Mouse (Mus musculus): ENCODE measurements around the gene Dpf3. TPM values are rescaled to one million over a fixed set of nuclear protein-coding genes. Genes with fewer than 3 reads are reported as not detected.

Dpf3 gene
- polyA plus RNA-seq, 1 experiment from 2014 or later = 23.2 TPM

DNA sequence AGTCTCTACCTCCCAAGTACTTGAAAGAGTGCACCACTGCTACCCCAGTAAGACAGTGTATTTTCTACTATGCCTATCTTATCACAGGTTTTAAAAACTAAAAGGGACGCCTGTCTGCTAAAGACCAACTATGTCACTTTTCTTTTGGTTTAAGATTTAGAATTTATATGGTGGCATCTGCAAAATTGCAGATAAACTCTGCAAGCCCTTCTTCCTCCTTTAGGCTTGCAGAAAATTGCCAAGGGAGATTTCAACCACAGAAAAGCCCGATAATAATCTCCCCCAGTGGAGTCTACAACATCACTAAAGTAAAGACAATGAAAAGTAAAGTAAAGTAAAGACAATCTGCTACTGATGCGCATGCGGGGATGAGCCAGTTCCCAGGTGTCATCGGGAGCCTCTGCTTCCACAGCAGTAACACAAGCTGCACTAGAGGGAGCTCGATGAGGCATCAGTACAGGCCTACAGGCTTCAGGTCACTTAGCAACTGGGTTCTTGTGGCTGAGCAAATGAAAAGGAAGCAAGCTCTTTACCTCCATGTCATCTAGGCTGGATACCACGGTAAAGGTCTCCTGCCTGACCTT is 7.6 kb downstream of the Dpf3 start:
- peaks cover 3% of the 10 kb centered on the region; the same call in 1 of the 2 replicates for H3K9me3 ChIP-seq (ENCODE audit: control insufficient read depth, low read length)
- H3K4me1 ChIP-seq (ENCODE audit: control insufficient read depth in 2 of 2, insufficient read depth in 2 of 2, low read length in 2 of 2) = peaks cover 11 to 35% of the 10 kb centered on the region in 2 experiments
- ATAC-seq (ENCODE audit: insufficient number of reproducible peaks, insufficient read depth, low FRiP score, low read depth) = no peak
- H3K4me3 ChIP-seq (ENCODE audit: control insufficient read depth in 1 of 2, insufficient read depth in 1 of 2, low read depth in 1 of 2, low read length in 2 of 2) = no peak overlapping the region
- no peaks in the 10 kb centered on the region for H3K36me3 ChIP-seq (ENCODE audit: control insufficient read depth, insufficient read depth, low read length)
- H3K9ac ChIP-seq (ENCODE audit: low read length) = no peak overlapping the region
- H3K27ac ChIP-seq (replicated peaks in 1 of 2; ENCODE audit: control insufficient read depth in 1 of 2, insufficient read depth in 1 of 2, low read depth in 2 of 2, low read length in 2 of 2) = 0 out of 4 replicates have a peak overlapping the region, but pooled peaks of 1 of the 2 experiments have one; percentile 64
- 68% methylated on average over 7 of the region's 7 CpGs for WGBS
- no peaks in the 10 kb centered on the region for H3K27me3 ChIP-seq (ENCODE audit: control insufficient read depth, insufficient read depth, low read length)
- H3K4me2 ChIP-seq (ENCODE audit: low read length) = no peak overlapping the region

DNA sequence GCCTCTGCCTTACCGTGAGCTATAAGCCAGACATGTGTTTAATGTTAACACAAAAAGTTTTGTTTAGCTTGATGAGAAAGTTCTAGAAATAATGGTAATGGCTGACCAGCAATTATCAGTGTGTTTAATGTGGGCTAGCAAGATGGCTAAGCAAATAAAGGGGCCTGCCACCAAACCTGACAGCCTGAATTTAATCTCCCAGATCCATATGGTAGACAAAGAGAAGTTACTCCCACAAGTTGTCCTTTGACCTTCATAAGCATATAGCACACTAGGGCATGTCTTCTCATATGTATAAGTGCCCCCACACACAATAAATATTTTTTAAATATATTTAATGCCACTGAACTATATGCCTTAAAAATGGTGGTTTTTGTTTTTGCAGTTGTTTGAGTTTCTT is 8.4 kb downstream of the Dpf3 start:
- Histone ChIP-seq H3K4me2 (ENCODE audit: low read length) (no peak overlapping the region), H3K27ac (replicated peaks in 1 of 2; ENCODE audit: control insufficient read depth in 1 of 2, insufficient read depth in 1 of 2, low read depth in 2 of 2, low read length in 2 of 2) (peak overlapping the region; percentile 1 to 64; a peak in 3 of 4 replicates), H3K27me3 (ENCODE audit: control insufficient read depth, insufficient read depth, low read length) (no peaks in the 10 kb centered on the region), H3K36me3 (ENCODE audit: control insufficient read depth, insufficient read depth, low read length) (no peaks in the 10 kb centered on the region), H3K4me1 (ENCODE audit: control insufficient read depth in 2 of 2, insufficient read depth in 2 of 2, low read length in 2 of 2) (peaks cover 8 to 33% of the 10 kb centered on the region in 2 experiments), H3K9me3 (ENCODE audit: control insufficient read depth, low read length) (peaks cover 3% of the 10 kb centered on the region; the same call in 1 of the 2 replicates), H3K4me3 (ENCODE audit: control insufficient read depth in 1 of 2, insufficient read depth in 1 of 2, low read depth in 1 of 2, low read length in 2 of 2) (no peak overlapping the region), H3K9ac (ENCODE audit: low read length) (no peak overlapping the region)
- WGBS = 30% methylated on average over 1 of the region's 1 CpGs
- ATAC-seq (ENCODE audit: insufficient number of reproducible peaks, insufficient read depth, low FRiP score, low read depth) = no peak

DNA sequence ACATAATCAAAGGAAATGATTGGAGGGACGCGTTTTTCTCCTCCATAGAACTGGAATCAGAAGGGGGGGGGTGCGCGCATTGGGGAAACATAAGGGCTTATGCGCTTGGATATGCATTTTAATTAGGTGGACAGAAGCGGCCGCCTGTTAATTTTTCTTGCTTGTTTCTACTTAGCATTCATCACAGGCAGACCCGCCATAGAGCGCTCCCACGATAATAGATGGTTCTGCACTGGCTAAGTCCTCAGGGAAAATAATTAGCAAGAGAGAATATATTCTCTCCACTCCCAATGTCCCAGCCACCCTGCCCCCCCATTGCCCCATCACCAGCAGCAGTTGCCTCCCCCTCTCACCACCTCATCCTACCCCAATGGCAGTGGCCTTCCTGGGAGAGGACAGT is 11.2 kb downstream of the Dpf3 start:
- Histone ChIP-seq H3K27ac (replicated peaks in 1 of 2; ENCODE audit: control insufficient read depth in 1 of 2, insufficient read depth in 1 of 2, low read depth in 2 of 2, low read length in 2 of 2) (no peak overlapping the region), H3K4me2 (ENCODE audit: low read length) (no peak overlapping the region), H3K9me3 (ENCODE audit: control insufficient read depth, low read length) (peaks cover 3% of the 10 kb centered on the region; the same call in 1 of the 2 replicates), H3K27me3 (ENCODE audit: control insufficient read depth, insufficient read depth, low read length) (no peaks in the 10 kb centered on the region), H3K4me3 (ENCODE audit: control insufficient read depth in 1 of 2, insufficient read depth in 1 of 2, low read depth in 1 of 2, low read length in 2 of 2) (no peak overlapping the region), H3K36me3 (ENCODE audit: control insufficient read depth, insufficient read depth, low read length) (no peaks in the 10 kb centered on the region), H3K4me1 (ENCODE audit: control insufficient read depth in 2 of 2, insufficient read depth in 2 of 2, low read length in 2 of 2) (peaks cover 18 to 49% of the 10 kb centered on the region in 2 experiments), H3K9ac (ENCODE audit: low read length) (no peak overlapping the region)
- WGBS = 86% methylated on average over 10 of the region's 10 CpGs
- no peak for ATAC-seq (ENCODE audit: insufficient number of reproducible peaks, insufficient read depth, low FRiP score, low read depth)

DNA sequence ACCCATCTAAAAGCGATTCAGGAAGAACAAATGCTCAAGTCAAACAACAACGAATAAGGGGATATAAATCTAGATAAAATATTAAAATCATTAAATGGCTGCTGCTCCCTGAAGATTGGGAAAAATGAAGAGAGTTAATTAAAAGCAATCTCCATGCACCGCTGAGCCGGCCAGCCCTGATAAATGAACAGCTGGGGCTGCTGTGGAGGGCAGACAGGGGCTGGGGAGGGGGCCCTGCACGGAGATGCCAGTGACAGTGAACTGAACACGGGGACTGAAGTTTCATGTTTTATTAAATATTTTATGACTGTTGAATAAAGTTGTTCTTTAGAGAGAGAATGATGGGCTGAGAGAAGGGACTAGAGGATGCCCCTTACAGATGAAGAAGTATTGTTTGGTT is 12.1 kb downstream of the Dpf3 start:
- ATAC-seq (ENCODE audit: insufficient number of reproducible peaks, insufficient read depth, low FRiP score, low read depth) = no peak
- Histone ChIP-seq H3K4me3 (ENCODE audit: control insufficient read depth in 1 of 2, insufficient read depth in 1 of 2, low read depth in 1 of 2, low read length in 2 of 2) (no peak overlapping the region), H3K9ac (ENCODE audit: low read length) (no peak overlapping the region), H3K27me3 (ENCODE audit: control insufficient read depth, insufficient read depth, low read length) (no peaks in the 10 kb centered on the region), H3K27ac (replicated peaks in 1 of 2; ENCODE audit: control insufficient read depth in 1 of 2, insufficient read depth in 1 of 2, low read depth in 2 of 2, low read length in 2 of 2) (no peak overlapping the region), H3K4me1 (ENCODE audit: control insufficient read depth in 2 of 2, insufficient read depth in 2 of 2, low read length in 2 of 2) (peaks cover 18 to 52% of the 10 kb centered on the region in 2 experiments), H3K9me3 (ENCODE audit: control insufficient read depth, low read length) (peaks cover 3% of the 10 kb centered on the region; the same call in 1 of the 2 replicates), H3K4me2 (ENCODE audit: low read length) (no peak overlapping the region), H3K36me3 (ENCODE audit: control insufficient read depth, insufficient read depth, low read length) (no peaks in the 10 kb centered on the region)
- WGBS = 59% methylated on average over 6 of the region's 6 CpGs

DNA sequence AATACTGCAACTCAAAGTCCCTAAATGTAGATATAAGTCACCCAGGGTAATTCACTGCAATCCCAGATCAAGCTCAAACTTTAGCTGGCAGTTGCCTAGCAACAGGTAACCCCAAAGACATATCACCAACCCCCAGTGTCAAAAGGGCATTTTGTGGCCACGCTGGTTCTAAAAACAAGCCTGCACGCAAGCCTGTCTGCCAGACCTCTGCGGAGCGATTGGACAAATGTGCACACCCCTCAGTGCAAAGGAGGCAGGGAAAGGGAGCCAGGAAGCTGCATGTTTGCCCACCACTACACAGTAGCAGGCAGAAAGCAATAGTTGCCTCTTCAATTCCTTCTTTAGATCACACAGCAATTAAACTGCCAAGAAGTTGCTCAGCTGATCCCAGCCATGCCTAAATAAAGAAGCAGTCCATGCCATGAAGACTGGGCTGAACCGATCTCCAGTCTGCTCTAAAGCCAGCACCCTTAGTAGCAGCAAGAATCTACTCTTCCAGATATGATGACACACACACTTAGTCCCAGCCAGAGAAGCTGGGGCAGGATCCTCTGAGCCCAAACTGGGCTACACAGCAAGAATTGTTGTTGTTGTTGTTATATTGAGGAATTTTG is 13.4 kb downstream of the Dpf3 start:
- H3K9ac ChIP-seq (ENCODE audit: low read length) = peak overlapping the region; percentile 25; the same call in 1 of the 2 replicates
- H3K4me3 ChIP-seq (ENCODE audit: control insufficient read depth in 1 of 2, insufficient read depth in 1 of 2, low read depth in 1 of 2, low read length in 2 of 2) = no peak overlapping the region
- 18% methylated on average over 5 of the region's 5 CpGs for WGBS
- H3K4me1 ChIP-seq (ENCODE audit: control insufficient read depth in 2 of 2, insufficient read depth in 2 of 2, low read length in 2 of 2) = peaks cover 20 to 51% of the 10 kb centered on the region in 2 experiments
- ATAC-seq (ENCODE audit: insufficient number of reproducible peaks, insufficient read depth, low FRiP score, low read depth) = no peak
- H3K27me3 ChIP-seq (ENCODE audit: control insufficient read depth, insufficient read depth, low read length) = no peaks in the 10 kb centered on the region
- no peaks in the 10 kb centered on the region for H3K36me3 ChIP-seq (ENCODE audit: control insufficient read depth, insufficient read depth, low read length)
- H3K4me2 ChIP-seq (ENCODE audit: low read length) = peak overlapping the region; percentile 29
- H3K27ac ChIP-seq (replicated peaks in 1 of 2; ENCODE audit: control insufficient read depth in 1 of 2, insufficient read depth in 1 of 2, low read depth in 2 of 2, low read length in 2 of 2) = peak overlapping the region; percentile 57 to 65; a peak in 3 of 4 replicates
- no peaks in the 10 kb centered on the region for H3K9me3 ChIP-seq (ENCODE audit: control insufficient read depth, low read length)

DNA sequence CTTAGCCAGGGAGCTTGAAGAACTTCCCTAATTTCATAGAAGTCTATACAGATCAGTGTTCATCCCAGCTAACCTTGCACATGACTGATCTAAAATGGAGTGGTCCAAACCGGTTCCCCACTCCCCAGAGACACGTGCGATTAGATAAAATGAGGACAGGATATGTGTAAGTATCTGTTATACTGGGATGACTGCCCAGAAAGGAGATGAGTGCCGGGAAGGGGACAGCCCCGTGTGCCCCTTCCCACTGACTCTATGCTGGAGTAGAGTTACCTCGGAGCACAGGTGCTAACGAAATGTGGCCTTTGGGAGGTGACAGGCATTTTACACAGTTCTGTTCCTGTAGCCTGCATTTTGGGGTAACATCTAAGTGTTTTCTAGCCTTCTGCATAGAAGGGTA is 15.8 kb downstream of the Dpf3 start:
- WGBS = 32% methylated on average over 7 of the region's 7 CpGs

DNA sequence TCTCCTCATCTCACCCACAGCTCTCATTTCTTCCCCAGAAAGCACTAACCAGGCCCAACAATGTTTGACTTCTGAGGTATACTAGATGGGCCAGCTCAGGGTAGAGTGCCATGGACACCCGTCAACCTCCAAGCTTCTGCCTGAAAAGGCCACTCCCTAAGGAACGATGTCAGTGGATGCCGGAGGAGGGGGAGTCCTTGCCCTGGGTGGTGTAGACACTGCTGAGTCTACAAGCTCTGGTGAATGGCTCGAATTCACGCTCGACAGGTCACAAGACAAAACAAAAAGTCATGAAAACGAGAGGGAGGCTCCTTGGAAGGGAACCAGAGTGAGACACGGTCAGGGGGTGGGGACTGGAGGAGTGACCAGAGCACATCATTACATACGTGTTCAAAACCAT is 17.4 kb downstream of the Dpf3 start:
- Histone ChIP-seq H3K4me2 (ENCODE audit: low read length) (no peak overlapping the region), H3K4me3 (ENCODE audit: control insufficient read depth in 1 of 2, insufficient read depth in 1 of 2, low read depth in 1 of 2, low read length in 2 of 2) (no peak overlapping the region), H3K9me3 (ENCODE audit: control insufficient read depth, low read length) (no peaks in the 10 kb centered on the region), H3K36me3 (ENCODE audit: control insufficient read depth, insufficient read depth, low read length) (no peaks in the 10 kb centered on the region), H3K9ac (ENCODE audit: low read length) (no peak overlapping the region), H3K4me1 (ENCODE audit: control insufficient read depth in 2 of 2, insufficient read depth in 2 of 2, low read length in 2 of 2) (peaks cover 40 to 62% of the 10 kb centered on the region in 2 experiments), H3K27ac (replicated peaks in 1 of 2; ENCODE audit: control insufficient read depth in 1 of 2, insufficient read depth in 1 of 2, low read depth in 2 of 2, low read length in 2 of 2) (no peak overlapping the region), H3K27me3 (ENCODE audit: control insufficient read depth, insufficient read depth, low read length) (no peaks in the 10 kb centered on the region)
- no peak for ATAC-seq (ENCODE audit: insufficient number of reproducible peaks, insufficient read depth, low FRiP score, low read depth)
- 77% methylated on average over 9 of the region's 9 CpGs for WGBS

More for the DNA sequence above, 15.8 kb downstream of the Dpf3 start:
- no peak overlapping the region for H3K27ac ChIP-seq (replicated peaks in 1 of 2; ENCODE audit: control insufficient read depth in 1 of 2, insufficient read depth in 1 of 2, low read depth in 2 of 2, low read length in 2 of 2)
- H3K36me3 ChIP-seq (ENCODE audit: control insufficient read depth, insufficient read depth, low read length) = no peaks in the 10 kb centered on the region
- peak; percentile 19; the same call in 1 of the 2 replicates for ATAC-seq (ENCODE audit: insufficient number of reproducible peaks, insufficient read depth, low FRiP score, low read depth)
- H3K27me3 ChIP-seq (ENCODE audit: control insufficient read depth, insufficient read depth, low read length) = no peaks in the 10 kb centered on the region
- H3K4me1 ChIP-seq (ENCODE audit: control insufficient read depth in 2 of 2, insufficient read depth in 2 of 2, low read length in 2 of 2) = peaks cover 28 to 52% of the 10 kb centered on the region in 2 experiments
- H3K4me2 ChIP-seq (ENCODE audit: low read length) = no peak overlapping the region
- H3K9me3 ChIP-seq (ENCODE audit: control insufficient read depth, low read length) = no peaks in the 10 kb centered on the region
- H3K4me3 ChIP-seq (ENCODE audit: control insufficient read depth in 1 of 2, insufficient read depth in 1 of 2, low read depth in 1 of 2, low read length in 2 of 2) = no peak overlapping the region
- H3K9ac ChIP-seq (ENCODE audit: low read length) = no peak overlapping the region
